Mouse (Mus musculus) CH12.LX (cell line): Measurements from ENCODE around the gene Mapk8ip1. TPM values are rescaled to one million over a fixed set of nuclear protein-coding genes. Genes with fewer than 3 reads are reported as not detected.

Experiments used
- DNase-seq: peaks from one replicate; pipeline ENCODE4 v3.0.0-alpha.2; 2013; ENCODE audit errors: extremely low read depth
- H3K27ac ChIP-seq: 2 replicates; pipeline ENCODE4 v1.5.1; 2012; ENCODE audit warnings: low read depth, mild to moderate bottlenecking, control low read depth, moderate library complexity; ENCODE audit not compliant: insufficient read depth
- H3K27me3 ChIP-seq: replicated peaks from 2 replicates; pipeline ENCODE3; 2012; ENCODE audit warnings: inconsistent platforms
- H3K36me3 ChIP-seq, 2 experiments: replicated peaks in 1 of 2; 2 replicates each; pipeline versions ENCODE3 to v1.6.1; 2012; ENCODE audit warnings: inconsistent platforms in 1 of 2, low read length in 1 of 2, mild to moderate bottlenecking in 1 of 2, mixed read lengths in 1 of 2, moderate library complexity in 1 of 2; ENCODE audit not compliant: control insufficient read depth in 1 of 2, insufficient read depth in 1 of 2
- H3K4me1 ChIP-seq, 2 experiments: 2 replicates each; pipeline ENCODE4 v1.6.1; 2012; ENCODE audit warnings: inconsistent platforms in 1 of 2, moderate library complexity in 1 of 2; ENCODE audit not compliant: insufficient read depth in 2 of 2, control insufficient read depth in 1 of 2
- H3K4me2 ChIP-seq: 2 replicates; pipeline ENCODE4 v1.6.1; 2012; ENCODE audit warnings: low read depth, mild to moderate bottlenecking, control low read depth; ENCODE audit not compliant: poor library complexity, insufficient read depth, severe bottlenecking
- H3K4me3 ChIP-seq, 3 experiments: fragments of 150-350 bp in 1 of 3; sonication (generic) in 1 of 3; replicated peaks in 1 of 3; 2 replicates each; pipeline versions ENCODE3 to v1.5.1; 2011 to 2012; ENCODE audit warnings: low read depth in 2 of 3, low read length in 2 of 3, mild to moderate bottlenecking in 2 of 3, moderate library complexity in 2 of 3, control low read depth in 1 of 3, improper control_type of control experiment in 1 of 3, inconsistent platforms in 1 of 3, mixed read lengths in 1 of 3; ENCODE audit not compliant: poor library complexity in 1 of 3
- H3K79me2 ChIP-seq: replicated peaks from 2 replicates; pipeline ENCODE4 v1.6.1; 2012; ENCODE audit warnings: mild to moderate bottlenecking, moderate library complexity; ENCODE audit not compliant: control insufficient read depth, poor library complexity, insufficient read depth, severe bottlenecking; ENCODE audit errors: extremely low read depth
- H3K9ac ChIP-seq: 2 replicates; pipeline ENCODE4 v1.6.1; 2012; ENCODE audit warnings: low read depth, mild to moderate bottlenecking, control low read depth, moderate library complexity; ENCODE audit not compliant: insufficient read depth
- H3K9me3 ChIP-seq: replicated peaks from 2 replicates; pipeline ENCODE3; 2012; ENCODE audit warnings: low read length, inconsistent platforms, mixed read lengths
- CHD1 ChIP-seq: IDR thresholded peaks from 2 replicates; pipeline ENCODE4 v1.6.1; 2012; ENCODE audit warnings: low read depth, low read length, improper control_type of control experiment, inconsistent platforms
- CTCF ChIP-seq, 2 experiments: IDR thresholded peaks in 1 of 2; conservative IDR thresholded peaks in 1 of 2; 2 replicates each; pipeline ENCODE4 v1.5.1; 2011 to 2012; ENCODE audit warnings: low read depth in 2 of 2, low read length in 2 of 2, improper control_type of control experiment in 1 of 2, inconsistent platforms in 1 of 2, mild to moderate bottlenecking in 1 of 2, moderate library complexity in 1 of 2
- E2F4 ChIP-seq: IDR thresholded peaks from 2 replicates; pipeline ENCODE4 v1.6.1; 2011; ENCODE audit warnings: low read depth, low read length, improper control_type of control experiment; ENCODE audit not compliant: insufficient replicate concordance
- EP300 ChIP-seq: IDR thresholded peaks from 2 replicates; pipeline ENCODE4 v1.6.1; 2011; ENCODE audit warnings: low read length, improper control_type of control experiment
- ETS1 ChIP-seq: conservative IDR thresholded peaks from 2 replicates; pipeline ENCODE4 v1.6.1; 2012; ENCODE audit warnings: low read depth, mild to moderate bottlenecking, inconsistent platforms, low read length, improper control_type of control experiment, moderate library complexity
- HCFC1 ChIP-seq: IDR thresholded peaks from 2 replicates; pipeline ENCODE4 v1.6.1; 2012; ENCODE audit warnings: low read depth, mild to moderate bottlenecking, inconsistent platforms, low read length, improper control_type of control experiment
- MAFK ChIP-seq: IDR thresholded peaks from 2 replicates; pipeline ENCODE4 v1.6.1; 2011; ENCODE audit warnings: low read length, improper control_type of control experiment; ENCODE audit not compliant: insufficient replicate concordance
- MAX ChIP-seq: IDR thresholded peaks from 2 replicates; pipeline ENCODE4 v1.6.1; 2011; ENCODE audit warnings: low read length, improper control_type of control experiment
- MAZ ChIP-seq: IDR thresholded peaks from 2 replicates; pipeline ENCODE4 v1.6.1; 2012; ENCODE audit warnings: low read depth, mild to moderate bottlenecking, inconsistent platforms, low read length, improper control_type of control experiment, moderate library complexity
- MYC ChIP-seq: IDR thresholded peaks from 2 replicates; pipeline ENCODE4 v1.6.1; 2011; ENCODE audit warnings: low read depth, mild to moderate bottlenecking, improper control_type of control experiment, low read length
- PAX5 ChIP-seq: IDR thresholded peaks from 2 replicates; pipeline ENCODE4 v1.6.1; 2012; ENCODE audit warnings: low read length, inconsistent platforms, mixed read lengths
- RAD21 ChIP-seq: IDR thresholded peaks from 2 replicates; pipeline ENCODE4 v1.6.1; 2011; ENCODE audit warnings: low read depth, mild to moderate bottlenecking, low read length, improper control_type of control experiment, moderate library complexity
- SIN3A ChIP-seq: IDR thresholded peaks from 2 replicates; pipeline ENCODE4 v1.6.1; 2012; ENCODE audit warnings: low read length, improper control_type of control experiment, inconsistent platforms
- SMC3 ChIP-seq: IDR thresholded peaks from 2 replicates; pipeline ENCODE4 v1.6.1; 2011; ENCODE audit warnings: low read depth, low read length, improper control_type of control experiment
- TBP ChIP-seq: conservative IDR thresholded peaks from 2 replicates; pipeline ENCODE4 v1.6.1; 2011; ENCODE audit warnings: low read depth, low read length, improper control_type of control experiment
- TCF12 ChIP-seq: IDR thresholded peaks from 2 replicates; pipeline ENCODE4 v1.6.1; 2014; ENCODE audit warnings: low read depth, mild to moderate bottlenecking, inconsistent platforms, low read length, improper control_type of control experiment
- UBTF ChIP-seq: IDR thresholded peaks from 2 replicates; pipeline ENCODE4 v1.6.1; 2012; ENCODE audit warnings: low read depth, mild to moderate bottlenecking, inconsistent platforms, low read length, improper control_type of control experiment, moderate library complexity
- USF1 ChIP-seq: IDR thresholded peaks from 2 replicates; pipeline ENCODE4 v1.6.1; 2014; ENCODE audit warnings: low read depth, mild to moderate bottlenecking, inconsistent platforms, low read length, improper control_type of control experiment
- USF2 ChIP-seq: conservative IDR thresholded peaks from 2 replicates; pipeline ENCODE4 v1.6.1; 2011; ENCODE audit warnings: low read depth, low read length, improper control_type of control experiment
- ZMIZ1 ChIP-seq: IDR thresholded peaks from 2 replicates; pipeline ENCODE4 v1.6.1; 2012; ENCODE audit warnings: low read depth, mild to moderate bottlenecking, inconsistent platforms, low read length, improper control_type of control experiment
- dilution Hi-C: fragments of 300-500 bp; cut with MboI; formaldehyde crosslinking; loops from 2 replicates; pipeline ENCODE4 v1.14.3; 2020; ENCODE audit warnings: low sequenced_read_pairs; ENCODE audit not compliant: extremely low pct_unique_long_range_greater_than_20kb, extremely low pct_ligation_motif_present
- in situ Hi-C: fragments of 300-500 bp; cut with MboI; formaldehyde crosslinking; loops from 3 replicates; pipeline ENCODE4 v1.14.3; 2019; ENCODE audit warnings: low sequenced_read_pairs, low pct_ligation_motif_present, low pct_unique_long_range_greater_than_20kb, mixed read lengths
- polyA plus RNA-seq: library from polyadenylated mRNA; unstranded; fragments of >175 nt; gene quantifications from 2 replicates; pipeline ENCODE4 v1.2.1, GENCODE M21; 2012; ENCODE audit warnings: low read depth; ENCODE audit not compliant: insufficient read length
- total RNA-seq, 2 experiments: library from RNA; depleted of rRNA; stranded (reverse); fragments of 300-350 nt in 1 of 2; fragments of >200 nt in 1 of 2; gene quantifications; 2 replicates each; pipeline ENCODE4 v1.2.3; 2012 to 2014

The Mapk8ip1 gene
- total and polyA plus RNA-seq, 3 experiments: 5.4 to 13.0 (median 5.5) TPM

GRCm38 (mm10) chr2:92367383-92368029, 33.6 kb downstream of the Mapk8ip1 start:
- dilution Hi-C loops: no loop called here

GRCm38 (mm10) chr2:92365568-92365967, 35.5 kb downstream of the Mapk8ip1 start:
- Histone ChIP-seq H3K4me1 (peaks cover 1 to 6% of the 10 kb centered on the region in 2 experiments), H3K9me3 (no peaks in the 10 kb centered on the region), H3K4me2 (no peak overlapping the region), H3K4me3 (no peak overlapping the region), H3K9ac (no peak overlapping the region), H3K36me3 (peaks cover 19 to 42% of the 10 kb centered on the region in 2 experiments), H3K27me3 (no peaks in the 10 kb centered on the region), H3K27ac (no peak overlapping the region)
- in situ Hi-C loops: no loop called here
- no peak for DNase-seq
- dilution Hi-C loops: no loop called here
- TF ChIP-seq RAD21 (no peak), PAX5 (no peak), ETS1 (no peak)
- TF ChIP-seq, all 38 proteins: peak for 0
- H3K79me2 ChIP-seq: no peaks in the 10 kb centered on the region

More at GRCm38 (mm10) chr2:92367383-92368029, 33.6 kb downstream of the Mapk8ip1 start:
- no peak for DNase-seq
- Histone ChIP-seq H3K4me3 (no peak overlapping the region), H3K9ac (no peak overlapping the region), H3K9me3 (no peaks in the 10 kb centered on the region), H3K4me1 (peaks cover 12 to 13% of the 10 kb centered on the region in 2 experiments), H3K79me2 (no peaks in the 10 kb centered on the region), H3K27me3 (peaks cover 6% of the 10 kb centered on the region), H3K4me2 (no peak overlapping the region), H3K36me3 (peaks cover 10 to 28% of the 10 kb centered on the region in 2 experiments), H3K27ac (no peak overlapping the region)
- in situ Hi-C loops: no loop called here
- no peak for TF ChIP-seq USF1
- TF ChIP-seq UBTF: no peak
- TF ChIP-seq MAZ: no peak
- no peak for TF ChIP-seq TCF12
- no peak for TF ChIP-seq ZMIZ1
- no peak for TF ChIP-seq EP300
- TF ChIP-seq TBP: no peak
- no peak for TF ChIP-seq USF2
- TF ChIP-seq SMC3: no peak
- TF ChIP-seq MAX: no peak
- no peak for TF ChIP-seq RAD21
- TF ChIP-seq ETS1: no peak
- no peak for TF ChIP-seq MYC
- TF ChIP-seq, all 38 proteins: peak for 0

- no peak overlapping the region for H3K9ac ChIP-seq
- no peaks in the 10 kb centered on the region for H3K9me3 ChIP-seq
- H3K4me3 ChIP-seq: no peak overlapping the region
- TF ChIP-seq CTCF (conservative IDR thresholded peaks at IDR 0.05 in 1 of 2, IDR thresholded peaks at IDR 0.05 in 1 of 2; ENCODE audit: low read depth in 2 of 2, low read length in 2 of 2) (no peak), E2F4 (no peak), TCF12 (no peak), MAFK (no peak), CHD1 (no peak), MAZ (no peak), SMC3 (no peak), SIN3A (no peak), HCFC1 (no peak), UBTF (no peak)
- H3K27ac ChIP-seq: no peak overlapping the region
- no peak overlapping the region for H3K4me2 ChIP-seq
- H3K79me2 ChIP-seq: no peaks in the 10 kb centered on the region
- dilution Hi-C loops (no loop called here), in situ Hi-C loops (no loop called here)
- H3K27me3 ChIP-seq: no peaks in the 10 kb centered on the region
- no peak for DNase-seq
- H3K36me3 ChIP-seq: peaks cover 34 to 56% of the 10 kb centered on the region in 2 experiments
- peaks cover 0 to 3% of the 10 kb centered on the region in 2 experiments; a peak in 1 of 4 replicates for H3K4me1 ChIP-seq
Observed at GRCm38 (mm10) chr2:92364086-92364485, 37.0 kb downstream of the Mapk8ip1 start.
